Mouse (Mus musculus) 3T3-L1 (cell line): ENCODE measurements around the gene Sipa1l2.

Source experiments
- DNase-seq: peaks from one replicate; pipeline ENCODE4 v3.0.0-alpha.2; 2015; ENCODE audit warnings: low read depth, low spot score

Sipa1l2 gene

GRCm38 (mm10) chr8:125513935-125514334 lies 55.7 kb downstream of the Sipa1l2 start:
- DNase-seq: no peak

DNA sequence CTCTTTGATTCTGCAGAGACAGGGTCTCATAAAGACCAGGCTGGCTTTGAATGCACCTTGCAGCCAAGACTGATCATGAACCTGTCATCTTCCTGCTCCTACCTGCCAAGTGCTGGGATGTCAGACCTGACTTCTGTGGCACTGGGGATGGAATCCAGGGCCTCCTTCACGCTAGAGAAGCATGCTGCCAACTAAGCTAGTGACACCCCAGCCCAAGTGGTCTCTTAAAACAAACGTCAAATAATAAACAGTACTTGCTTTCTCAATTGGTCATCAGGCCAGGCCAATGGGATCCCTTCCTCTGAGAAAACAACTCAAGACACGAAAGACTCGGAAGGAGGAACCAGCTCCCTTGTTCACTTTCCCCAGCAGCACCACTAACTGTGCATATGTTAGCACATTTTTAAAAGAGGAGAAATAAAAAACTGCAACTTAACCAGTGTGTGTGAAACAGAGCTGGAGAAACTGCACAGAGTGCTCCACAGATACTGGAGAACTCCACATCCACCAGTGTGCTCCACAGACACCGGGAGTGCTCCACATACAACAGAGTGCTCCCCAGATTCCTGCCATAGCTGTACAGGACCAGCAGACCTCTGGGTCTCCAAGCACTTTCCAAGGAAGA lies 56.3 kb downstream of the Sipa1l2 start:
- DNase-seq: no peak

DNA sequence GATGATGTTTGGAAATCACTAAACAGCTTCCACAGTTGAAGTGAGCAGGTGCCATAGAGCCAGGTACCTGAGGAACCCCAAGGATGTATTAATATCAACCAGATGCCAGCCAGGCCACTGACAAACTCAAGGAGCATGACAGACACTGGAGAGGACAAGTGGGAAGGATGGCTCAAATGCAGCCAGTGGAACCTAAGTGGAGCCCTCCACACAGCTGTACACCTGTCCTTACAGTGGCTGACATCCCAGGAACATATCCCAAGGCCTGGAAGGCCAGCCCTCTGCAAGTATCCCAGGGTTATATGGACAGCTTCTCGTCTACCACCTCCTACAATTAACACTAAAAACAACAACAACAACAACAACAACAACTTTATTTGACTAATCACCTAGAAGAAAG lies 57.0 kb downstream of the Sipa1l2 start:
- DNase-seq: no peak

GRCm38 (mm10) chr8:125510861-125511668 lies 58.5 kb downstream of the Sipa1l2 start:
- no peak for DNase-seq

- DNase-seq: no peak
These were observed 59.8 kb downstream of the Sipa1l2 start for GRCm38 (mm10) chr8:125509776-125510175.

DNA sequence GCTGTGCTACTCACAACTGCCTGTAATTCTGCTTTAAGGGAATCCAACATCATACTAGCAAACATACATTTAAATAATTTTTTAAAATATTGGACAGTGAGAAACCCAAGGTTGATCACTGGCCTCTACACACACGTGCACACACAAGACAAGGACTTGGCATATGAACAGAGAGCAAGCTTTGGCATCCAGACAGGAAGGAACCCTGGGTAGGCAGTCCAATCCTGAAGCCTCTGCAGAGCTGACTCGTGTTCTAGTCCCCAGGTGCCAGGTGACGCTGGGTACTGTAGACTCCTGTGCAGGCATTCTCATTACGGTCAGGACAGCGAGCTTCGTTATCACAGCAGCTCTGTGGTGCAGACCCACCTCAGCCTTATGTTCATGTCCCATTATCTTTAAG lies 60.4 kb downstream of the Sipa1l2 start:
- DNase-seq: no peak

DNA sequence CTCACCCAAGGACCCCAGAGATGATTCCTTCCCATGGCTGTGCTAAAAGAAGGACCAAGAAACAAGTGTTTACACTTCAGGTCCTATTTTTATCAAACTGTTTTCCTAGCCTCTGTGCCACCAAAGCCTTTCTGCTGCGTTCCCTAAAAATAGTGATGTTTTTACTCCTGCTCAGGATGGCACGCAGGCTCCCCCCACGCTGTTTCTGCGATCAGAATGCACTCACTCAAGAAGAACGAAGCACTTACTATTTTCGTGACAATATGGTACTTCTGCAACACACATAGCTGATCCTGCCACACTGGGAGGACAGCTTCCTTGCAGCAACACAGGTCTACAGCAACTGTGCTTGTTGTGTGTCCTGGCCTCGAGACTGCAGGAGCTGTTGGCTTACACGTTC lies 62.3 kb downstream of the Sipa1l2 start:
- DNase-seq: no peak

DNA sequence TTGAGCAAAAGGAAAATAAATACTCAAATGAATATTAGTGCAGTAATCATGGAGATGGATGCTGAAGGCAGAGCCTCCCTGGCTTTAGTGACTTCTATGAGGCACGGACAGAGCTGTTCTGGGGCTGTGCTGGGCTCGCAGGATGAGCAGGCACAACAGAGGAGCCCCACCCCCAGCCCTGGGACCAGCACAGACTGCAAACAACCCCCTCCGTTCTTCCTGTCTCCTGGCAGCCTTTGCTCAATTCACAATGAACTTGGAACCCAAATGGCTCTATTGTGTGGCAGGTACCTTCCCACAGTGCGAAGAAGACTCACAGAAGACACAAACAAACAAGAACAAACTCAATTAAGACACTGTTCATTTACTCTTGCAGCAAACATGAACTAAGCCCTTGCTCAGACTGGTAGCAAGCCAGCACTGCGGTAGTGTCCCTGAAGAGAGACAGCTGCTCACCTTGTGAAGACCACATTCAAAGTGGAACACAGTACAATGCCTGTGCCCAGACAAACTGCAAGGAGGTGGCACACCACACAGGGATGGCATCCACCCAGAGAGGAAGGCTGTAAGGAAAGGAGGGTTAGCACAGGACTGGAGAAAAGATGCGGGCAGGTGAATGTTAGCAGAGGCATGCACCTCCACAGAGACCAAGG lies 64.9 kb downstream of the Sipa1l2 start:
- DNase-seq: no peak

DNA sequence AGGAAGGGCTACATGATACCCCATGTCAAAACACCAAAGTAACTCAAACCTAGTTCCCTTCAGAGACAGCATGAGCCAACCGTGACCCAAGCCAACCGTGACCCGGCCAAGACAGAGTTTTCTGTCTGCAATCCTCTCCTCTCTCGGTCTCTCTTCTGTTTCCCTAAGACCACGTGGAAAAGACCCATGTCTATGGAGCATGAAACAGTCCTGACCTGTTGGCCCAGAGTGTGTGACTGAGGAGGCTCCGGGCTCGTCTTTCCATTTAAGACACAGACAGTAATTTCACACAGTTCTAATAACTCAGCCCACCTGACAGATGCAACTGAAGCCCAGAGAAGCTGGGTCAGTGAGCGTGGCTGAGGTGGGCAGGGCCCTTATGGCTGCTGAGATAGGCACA lies 65.8 kb downstream of the Sipa1l2 start:
- DNase-seq: no peak

DNA sequence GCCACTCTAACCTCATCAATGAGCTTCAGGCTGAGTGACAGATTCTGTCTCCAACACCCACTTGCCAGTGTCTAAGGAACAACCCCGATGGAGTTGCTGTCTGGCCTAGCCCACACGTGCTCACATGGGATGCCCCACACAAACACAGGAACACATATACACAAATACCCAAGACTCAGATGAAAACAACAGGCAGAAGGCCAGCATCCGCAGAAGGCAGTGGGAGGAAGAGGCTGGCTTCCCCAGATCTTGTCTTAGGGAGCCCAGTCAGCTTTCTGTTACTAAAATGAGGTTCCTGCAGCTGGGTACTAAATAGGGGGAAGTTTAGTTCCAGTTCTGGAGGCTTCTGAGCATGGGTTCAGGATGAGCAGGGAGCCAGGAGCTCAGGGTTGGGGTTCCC lies 66.8 kb downstream of the Sipa1l2 start:
- no peak for DNase-seq

GRCm38 (mm10) chr8:125500005-125500404 lies 69.6 kb downstream of the Sipa1l2 start:
- no peak for DNase-seq

GRCm38 (mm10) chr8:125498508-125498907 lies 71.1 kb downstream of the Sipa1l2 start:
- no peak for DNase-seq

DNA sequence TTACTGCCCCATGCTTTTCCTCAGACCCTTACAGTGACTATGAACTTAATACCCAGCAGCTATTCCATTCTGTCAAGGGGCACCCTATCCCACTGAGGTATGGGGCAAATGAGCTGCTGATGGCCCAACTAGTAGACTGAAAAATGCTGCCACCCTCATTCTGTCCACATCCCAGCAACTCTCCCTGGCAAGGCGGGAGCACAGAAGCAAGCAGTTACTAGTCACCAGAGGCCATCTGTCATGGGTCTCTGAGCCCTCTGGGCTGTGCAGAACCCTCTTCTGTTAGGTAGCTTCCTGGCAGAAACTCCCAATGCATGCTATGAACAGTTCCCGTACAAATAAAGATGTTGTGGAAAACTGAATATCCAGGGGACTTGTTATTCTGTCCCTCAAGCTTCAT lies 74.1 kb downstream of the Sipa1l2 start:
- no peak for DNase-seq

DNA sequence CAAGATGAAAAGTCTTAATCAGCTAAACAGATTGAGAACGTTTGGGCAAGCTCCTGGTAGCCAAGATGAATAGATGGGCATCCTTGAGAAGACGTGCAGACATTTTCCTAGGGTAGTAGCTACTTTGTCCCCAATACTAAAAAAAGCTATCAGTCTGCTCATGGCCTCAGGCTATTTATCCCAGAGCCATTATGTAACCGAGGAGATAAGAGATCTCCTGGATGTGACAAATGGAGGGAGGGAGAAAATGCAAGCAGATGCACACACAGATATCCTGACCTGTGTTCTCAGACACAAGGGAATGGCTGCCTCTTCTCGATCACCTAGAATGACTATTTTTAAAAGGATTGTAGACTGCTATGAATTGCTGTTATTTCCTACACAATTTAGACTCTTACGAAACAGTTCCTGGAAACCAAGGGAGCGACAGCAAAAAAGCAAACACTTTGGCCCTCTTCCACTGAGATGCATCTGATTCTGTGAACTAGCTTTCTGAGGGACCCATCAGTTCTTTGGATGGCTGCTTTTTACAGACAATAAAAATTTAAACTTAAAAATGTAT lies 76.3 kb downstream of the Sipa1l2 start:
- DNase-seq: no peak

DNA sequence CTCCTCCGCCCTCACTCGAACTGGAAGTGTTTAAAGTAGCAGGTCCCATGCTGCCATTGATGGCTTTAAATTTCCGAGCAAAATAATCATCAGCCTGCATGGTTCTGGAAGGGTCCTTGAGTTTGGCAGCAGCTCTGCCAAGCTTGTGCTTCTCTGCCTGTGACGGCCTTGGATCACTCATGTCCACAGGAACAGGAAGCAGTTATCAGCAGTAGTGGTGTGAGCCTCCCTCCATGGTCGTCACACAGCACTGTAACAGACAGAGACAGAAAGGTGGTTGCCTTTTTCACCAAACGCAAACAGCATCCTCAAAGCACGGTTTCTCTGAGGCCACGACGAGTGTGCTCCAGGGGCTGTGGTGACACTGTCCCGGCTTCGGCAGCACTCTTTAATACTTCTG lies 77.2 kb downstream of the Sipa1l2 start:
- no peak for DNase-seq

DNA sequence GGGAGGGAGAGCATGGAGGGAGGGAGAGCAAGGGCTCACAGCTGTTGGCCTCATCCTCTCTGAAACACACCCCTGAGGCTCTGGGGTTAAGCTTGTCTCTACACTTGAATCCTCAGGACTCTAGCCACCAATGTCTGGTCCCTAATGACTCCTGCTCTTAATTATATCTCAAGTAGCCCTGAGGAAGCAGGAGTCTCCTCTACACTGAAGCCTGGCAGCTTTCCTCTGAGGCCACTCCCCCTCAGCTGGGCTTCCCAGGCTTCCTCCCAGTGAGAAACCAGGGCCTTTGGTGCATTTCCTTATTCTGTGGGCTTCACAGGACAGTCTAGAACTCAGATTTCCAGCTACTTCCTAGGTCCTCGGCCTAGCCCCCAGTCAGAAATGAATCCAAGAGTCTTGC lies 80.9 kb downstream of the Sipa1l2 start:
- DNase-seq: no peak

DNA sequence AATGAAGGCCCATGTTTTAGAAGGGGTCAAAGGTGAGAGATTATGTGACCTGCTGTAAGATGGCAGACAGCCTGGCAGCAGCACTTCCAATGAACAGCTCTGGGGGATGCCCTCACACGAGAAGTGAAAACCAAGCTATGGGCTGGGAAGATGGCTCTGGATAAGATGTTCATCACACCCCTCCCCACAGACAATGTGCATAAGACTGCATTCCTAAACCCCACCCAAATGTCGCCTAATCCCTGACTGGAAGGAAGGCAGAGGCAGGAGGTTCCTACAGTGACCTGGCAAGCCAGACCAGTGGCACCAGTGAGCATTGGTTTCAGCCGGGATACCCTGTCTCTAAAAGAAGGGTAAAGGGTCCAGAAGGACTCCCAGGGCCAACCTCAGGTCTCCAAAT lies 83.9 kb downstream of the Sipa1l2 start:
- DNase-seq: no peak

GRCm38 (mm10) chr8:125484530-125485196 lies 84.9 kb downstream of the Sipa1l2 start:
- no peak for DNase-seq

GRCm38 (mm10) chr8:125482491-125483096 lies 87.0 kb downstream of the Sipa1l2 start:
- DNase-seq: no peak

- no peak for DNase-seq
These were observed 94.7 kb downstream of the Sipa1l2 start for GRCm38 (mm10) chr8:125474876-125475275.

GRCm38 (mm10) chr8:125471374-125471773 lies 98.2 kb downstream of the Sipa1l2 start:
- DNase-seq: no peak
